Mouse (Mus musculus) embryonic fibroblast, embryonic 13.5 days (primary cell): ENCODE results near the gene Hdac7. TPM values are rescaled to one million over a fixed set of nuclear protein-coding genes. Genes with fewer than 3 reads are reported as not detected.
"Not testable (repeated sequence)": the region's sequence is repeated elsewhere in the genome, so short reads cannot be mapped to it uniquely, and the experiment has no call there.

ENCODE experiments used
- H3K27ac ChIP-seq: 2 replicates; pipeline ENCODE4 v1.5.1; 2012; ENCODE audit warnings: low read length, control low read depth, inconsistent platforms; ENCODE audit not compliant: insufficient read depth
- H3K4me1 ChIP-seq: 2 replicates; pipeline ENCODE4 v1.6.1; 2011; ENCODE audit warnings: low read length; ENCODE audit not compliant: control insufficient read depth, insufficient read depth
- H3K4me3 ChIP-seq: 2 replicates; pipeline ENCODE4 v1.5.1; 2011; ENCODE audit warnings: mild to moderate bottlenecking, control low read depth, low read length; ENCODE audit not compliant: insufficient read depth
- CTCF ChIP-seq: IDR thresholded peaks from 2 replicates; pipeline ENCODE4 v1.5.1; 2011; ENCODE audit warnings: mild to moderate bottlenecking, control low read depth, low read length, moderate library complexity, borderline replicate concordance; ENCODE audit not compliant: insufficient read depth
- POLR2A ChIP-seq: IDR thresholded peaks from 2 replicates; pipeline ENCODE4 v1.6.1; 2011; ENCODE audit warnings: low read depth, mild to moderate bottlenecking, control low read depth, low read length, moderate library complexity
- polyA plus RNA-seq: library from polyadenylated mRNA; stranded (reverse); fragments of >200 nt; gene quantifications from 2 replicates; pipeline ENCODE4 v1.2.4, GENCODE M21; 2011; ENCODE audit warnings: low read depth; ENCODE audit not compliant: missing spikeins, insufficient read length

The Hdac7 gene
- polyA plus RNA-seq, 1 experiment = 60.1 TPM

GRCm38 (mm10) chr15:97873717-97874116 is 29.4 kb upstream of the Hdac7 start:
- no peak overlapping the region for H3K4me3 ChIP-seq
- no peak for TF ChIP-seq CTCF
- TF ChIP-seq POLR2A = no peak

DNA sequence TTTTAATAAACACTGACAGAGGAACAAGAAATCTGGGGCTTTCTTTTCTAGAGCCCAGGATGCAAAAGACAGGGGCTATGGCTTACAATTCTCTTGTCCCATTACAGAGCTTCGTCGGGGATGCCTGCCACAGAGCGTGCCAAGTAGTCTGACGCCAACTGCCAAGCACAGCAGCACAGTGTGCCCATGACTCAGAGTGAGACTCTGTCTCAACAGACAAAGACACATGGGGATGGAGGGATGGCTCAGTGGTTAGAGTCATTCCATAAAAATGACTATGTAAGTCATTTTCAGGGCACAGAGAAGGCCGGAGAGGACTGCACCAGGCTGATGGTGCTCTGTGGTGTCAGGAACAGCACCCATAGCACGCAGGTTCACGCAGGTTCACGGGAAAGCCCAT is 27.9 kb upstream of the Hdac7 start:
- no peak overlapping the region for H3K4me3 ChIP-seq
- no peaks in the 10 kb centered on the region; the same call in 1 of the 2 replicates for H3K4me1 ChIP-seq
- TF ChIP-seq POLR2A (no peak), CTCF (no peak)
- no peak overlapping the region for H3K27ac ChIP-seq

More at GRCm38 (mm10) chr15:97873717-97874116, 29.4 kb upstream of the Hdac7 start:
- Histone ChIP-seq H3K4me1 (no peaks in the 10 kb centered on the region; the same call in 1 of the 2 replicates), H3K27ac (no peak overlapping the region)

DNA sequence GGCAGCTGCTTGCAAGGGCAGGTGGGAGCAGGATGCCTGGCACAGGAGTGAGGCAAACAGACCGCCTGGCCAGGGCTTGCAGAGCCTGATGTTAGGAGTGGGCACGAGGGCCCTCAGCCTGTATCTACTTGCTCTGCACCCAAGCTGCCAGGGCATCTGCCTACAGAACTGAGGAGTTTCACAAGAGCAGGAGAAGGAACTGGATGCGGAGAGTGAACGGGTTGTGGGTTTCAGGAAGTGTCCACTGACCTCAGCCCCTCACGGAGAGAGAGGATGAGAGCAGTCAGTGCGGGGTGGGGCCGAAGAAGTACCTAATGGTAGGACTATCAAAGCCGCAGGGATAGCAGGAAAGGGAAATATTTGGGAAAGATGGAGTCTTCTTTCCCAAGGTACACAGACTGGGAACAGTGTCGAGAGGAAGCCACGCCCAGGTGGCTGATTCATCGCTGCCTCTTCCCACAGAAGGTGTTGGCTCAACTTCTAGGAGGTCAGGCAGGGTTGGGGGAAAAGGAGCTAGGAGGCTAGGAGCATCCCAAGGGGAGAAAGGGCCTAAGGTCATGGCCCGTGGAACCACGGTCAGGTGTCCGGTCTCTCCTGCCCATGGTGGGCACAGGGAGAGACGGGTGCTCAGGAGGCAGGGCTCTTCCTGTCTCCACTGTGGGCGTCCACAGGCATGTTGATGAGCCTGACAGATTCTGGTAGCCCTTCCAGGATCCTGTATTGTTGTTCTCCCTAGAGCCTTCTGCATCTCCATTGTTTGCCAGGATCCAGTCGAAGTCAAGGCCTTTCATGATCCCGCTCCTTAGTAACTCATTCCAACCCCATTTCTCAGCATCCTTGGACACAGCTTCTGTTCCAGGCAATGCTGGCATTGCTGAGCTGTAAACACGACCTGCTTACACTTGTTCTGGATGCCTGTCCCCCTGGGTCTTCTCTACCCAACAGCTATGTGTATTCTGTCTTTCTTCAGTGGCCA is 27.0 kb upstream of the Hdac7 start:
- no peaks in the 10 kb centered on the region; the same call in 1 of the 2 replicates for H3K4me1 ChIP-seq
- no peak overlapping the region for H3K4me3 ChIP-seq
- no peak overlapping the region for H3K27ac ChIP-seq
- TF ChIP-seq CTCF = no peak

DNA sequence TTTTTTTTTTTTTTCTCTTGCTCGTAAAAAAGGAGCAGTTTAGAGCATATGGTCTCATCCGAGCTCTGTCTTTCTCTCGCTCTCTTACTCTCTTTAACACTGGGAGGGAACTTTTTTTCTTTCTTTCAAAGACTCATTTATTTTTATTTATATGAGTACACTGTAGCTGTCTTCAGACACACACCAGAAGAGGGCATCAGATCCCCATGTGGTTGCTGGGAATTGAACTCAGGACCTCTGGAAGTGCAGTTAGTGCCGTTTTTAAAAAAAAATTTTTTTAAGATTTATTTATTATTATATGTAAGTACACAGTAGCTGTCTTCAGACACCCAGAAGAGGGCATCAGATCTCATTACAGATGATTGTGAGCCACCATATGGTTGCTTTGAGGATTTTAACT is 25.8 kb upstream of the Hdac7 start:
- H3K27ac ChIP-seq, H3K4me1 ChIP-seq, H3K4me3 ChIP-seq: not testable (repeated sequence)

DNA sequence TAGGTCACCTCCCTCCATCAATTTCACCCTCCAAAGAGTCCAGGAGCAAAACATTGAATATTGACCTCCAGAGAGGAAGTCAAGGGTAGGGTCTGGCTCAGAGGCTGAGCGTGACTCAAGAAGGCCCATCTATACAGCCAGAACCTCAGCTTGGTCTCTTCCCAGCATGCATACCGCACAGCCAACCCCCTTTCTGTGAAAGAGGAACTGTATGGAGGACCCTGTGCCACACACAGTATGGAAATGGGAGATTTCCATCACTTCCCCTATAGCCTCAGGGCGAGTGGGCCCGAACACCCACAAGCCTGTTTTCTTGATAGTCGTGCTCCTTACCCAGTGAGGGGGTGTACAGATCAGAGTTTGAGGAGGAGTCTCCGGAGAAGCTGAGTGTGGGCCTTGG is 24.7 kb upstream of the Hdac7 start:
- H3K27ac ChIP-seq = no peak overlapping the region
- no peak for TF ChIP-seq POLR2A
- no peak for TF ChIP-seq CTCF
- H3K4me1 ChIP-seq = no peaks in the 10 kb centered on the region; the same call in 1 of the 2 replicates
- no peak overlapping the region for H3K4me3 ChIP-seq

DNA sequence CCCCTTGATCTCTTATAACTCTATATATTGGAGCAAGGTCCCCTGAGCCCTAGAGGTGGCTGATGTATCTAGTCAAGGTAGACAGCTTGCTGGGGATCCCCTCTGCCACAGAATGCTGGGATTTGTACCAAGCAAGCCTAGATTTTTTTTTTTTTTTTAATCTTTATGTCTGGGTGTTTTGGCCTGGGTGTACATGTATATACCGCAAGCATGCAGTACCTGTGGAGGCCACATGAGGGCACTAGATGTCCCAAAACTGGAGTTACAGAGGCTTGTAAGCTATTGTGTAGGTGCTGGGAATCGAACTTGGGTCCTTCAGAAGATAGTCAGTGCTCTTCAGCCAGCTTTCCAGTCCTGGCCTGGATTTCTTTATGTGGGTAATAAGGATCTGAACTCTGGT is 21.7 kb upstream of the Hdac7 start:
- Histone ChIP-seq H3K4me3 (no peak overlapping the region), H3K27ac (no peak overlapping the region), H3K4me1 (no peaks in the 10 kb centered on the region)
- TF ChIP-seq POLR2A (no peak), CTCF (no peak)

GRCm38 (mm10) chr15:97865175-97865574 is 20.9 kb upstream of the Hdac7 start:
- H3K4me3 ChIP-seq = no peak overlapping the region
- TF ChIP-seq CTCF (no peak), POLR2A (no peak)
- no peaks in the 10 kb centered on the region for H3K4me1 ChIP-seq
- no peak overlapping the region for H3K27ac ChIP-seq

DNA sequence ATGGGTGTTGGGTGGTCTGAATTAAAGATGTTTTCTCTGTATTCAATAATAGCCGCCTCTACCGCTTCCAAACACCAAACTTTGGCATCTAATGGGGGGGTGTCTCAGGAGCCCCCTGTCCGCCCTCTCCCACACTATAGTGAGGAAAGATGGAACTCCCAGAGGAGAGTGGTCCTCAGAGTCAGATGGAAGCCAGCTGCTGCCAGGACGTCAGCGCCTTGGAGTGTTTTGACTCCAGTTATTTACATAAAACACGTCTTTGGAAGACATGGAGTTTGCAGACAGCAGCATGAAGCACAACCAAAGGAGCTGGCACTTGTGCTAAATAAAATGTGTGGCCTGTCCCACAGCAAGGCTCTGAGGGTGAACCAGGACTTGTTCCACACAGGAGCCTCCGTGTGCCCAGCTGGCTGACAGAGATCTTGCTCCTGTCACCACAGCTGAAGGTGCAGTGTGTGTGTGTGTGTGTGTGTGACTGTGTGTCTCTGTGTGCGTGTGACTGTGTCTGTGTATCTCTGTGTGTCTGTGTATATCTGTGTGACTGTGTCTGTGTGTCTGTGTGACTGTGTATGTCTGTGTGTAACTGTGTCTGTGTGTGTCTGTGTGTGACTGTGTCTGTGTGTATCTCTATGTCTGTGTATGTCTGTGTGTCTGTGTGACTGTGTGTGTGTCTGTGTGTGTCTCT is 20.2 kb upstream of the Hdac7 start:
- TF ChIP-seq POLR2A = no peak
- TF ChIP-seq CTCF = no peak
- Histone ChIP-seq H3K4me1 (no peaks in the 10 kb centered on the region), H3K4me3 (no peak overlapping the region), H3K27ac (no peak overlapping the region)

- Histone ChIP-seq H3K4me3 (no peak overlapping the region), H3K27ac (no peak overlapping the region), H3K4me1 (no peaks in the 10 kb centered on the region)
- TF ChIP-seq POLR2A (no peak), CTCF (no peak)
Measured at GRCm38 (mm10) chr15:97863494-97863881, 19.2 kb upstream of the Hdac7 start.

DNA sequence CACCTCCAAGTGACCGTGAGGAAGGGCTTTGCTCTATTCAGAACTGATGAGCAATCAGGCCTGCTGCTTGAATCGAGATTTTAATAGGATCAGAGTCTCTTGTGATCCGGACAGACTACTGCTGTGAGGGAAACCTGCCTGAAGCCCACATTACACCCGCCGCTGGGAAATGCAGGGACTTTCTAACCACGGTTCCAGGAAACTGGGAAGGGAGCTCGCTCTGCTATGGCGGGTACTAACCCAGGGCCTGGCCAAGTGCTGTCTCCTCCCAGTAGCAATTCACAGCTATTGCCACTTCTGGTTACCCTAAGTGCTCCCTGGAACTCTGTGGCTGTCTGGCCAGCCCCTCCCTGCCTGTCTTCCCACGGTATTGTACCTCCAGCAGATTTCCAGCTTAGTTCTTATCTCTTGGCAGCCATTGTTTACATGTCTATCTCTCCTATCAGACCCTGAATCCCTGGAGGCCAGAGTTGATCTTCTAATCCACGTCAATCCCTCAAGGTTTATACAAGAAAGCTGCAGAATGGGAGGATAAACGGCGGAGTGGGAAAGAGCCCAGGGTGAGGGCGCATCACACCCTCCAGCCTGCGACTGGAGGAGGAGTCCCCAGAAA is 18.7 kb upstream of the Hdac7 start:
- Histone ChIP-seq H3K4me1 (no peaks in the 10 kb centered on the region), H3K27ac (no peak overlapping the region), H3K4me3 (no peak overlapping the region)
- no peak for TF ChIP-seq CTCF
- no peak for TF ChIP-seq POLR2A
